Mouse (Mus musculus): ENCODE results near the gene Cpox.

- TF ChIP-seq GATA1 (IDR thresholded peaks at IDR 0.05; ENCODE audit: low read length) (no peak), TAL1 (IDR thresholded peaks at IDR 0.05; ENCODE audit: low read length) (no peak)
Observed at GRCm38 (mm10) chr16:58623944-58624343, 46.1 kb upstream of the Cpox start.
